Mouse (Mus musculus) forebrain, embryonic 13.5 days (tissue): ENCODE measurements around the gene Comtd1. TPM values are rescaled to one million over a fixed set of nuclear protein-coding genes. Genes with fewer than 3 reads are reported as not detected.
A peak's percentile ranks its signal among the peaks of the same experiment; 100 is the strongest.

ENCODE experiments used
- ATAC-seq: fragments of 200-750 bp; cut with Nextera tagmentation; 2 replicates; pipeline ENCODE4 v1.8.0; 2017
- H3K27ac ChIP-seq: fragments of 300-500 bp; sonication (generic); 2 replicates; pipeline ENCODE4 v1.5.1; 2015; ENCODE audit warnings: inconsistent platforms, mild to moderate bottlenecking, moderate library complexity
- H3K27me3 ChIP-seq: fragments of 300-500 bp; sonication (generic); 2 replicates; pipeline ENCODE4 v1.6.1; 2015; ENCODE audit warnings: mild to moderate bottlenecking, inconsistent platforms
- H3K36me3 ChIP-seq: fragments of 300-500 bp; sonication (generic); 2 replicates; pipeline ENCODE4 v1.6.1; 2015; ENCODE audit warnings: mild to moderate bottlenecking, inconsistent platforms; ENCODE audit not compliant: poor library complexity, severe bottlenecking
- H3K4me1 ChIP-seq: fragments of 300-500 bp; sonication (generic); 2 replicates; pipeline ENCODE4 v1.6.1; 2015; ENCODE audit warnings: inconsistent platforms
- H3K4me2 ChIP-seq: fragments of 300-500 bp; sonication (generic); 2 replicates; pipeline ENCODE4 v1.6.1; 2015; ENCODE audit warnings: inconsistent platforms, mild to moderate bottlenecking, moderate library complexity
- H3K4me3 ChIP-seq: fragments of 300-500 bp; sonication (generic); 2 replicates; pipeline ENCODE4 v1.5.1; 2015; ENCODE audit warnings: mild to moderate bottlenecking, inconsistent platforms
- H3K9ac ChIP-seq: fragments of 300-500 bp; sonication (generic); 2 replicates; pipeline ENCODE4 v1.6.1; 2015; ENCODE audit warnings: mild to moderate bottlenecking, inconsistent platforms
- H3K9me3 ChIP-seq: fragments of 300-500 bp; sonication (generic); replicated peaks from 2 replicates; pipeline ENCODE4 v1.6.1; 2016; ENCODE audit warnings: inconsistent platforms
- WGBS: fragments of 180-500 bp; shearing (Covaris S2); methylation state at CpG from one replicate; pipeline ENCODE4 v1.1.7; 2015; 5-methylcytosine and 5-hydroxymethylcytosine counted together
- polyA plus RNA-seq: library from polyadenylated mRNA; unstranded; fragments of >200 nt; fragmentation: Nextera tagmentation; extraction: Ambion mirVana; gene quantifications from 2 replicates; pipeline ENCODE4 v1.2.1, GENCODE M21; 2015

The Comtd1 gene
- polyA plus RNA-seq = 17.5 and 19.9 TPM in 2 replicates

DNA sequence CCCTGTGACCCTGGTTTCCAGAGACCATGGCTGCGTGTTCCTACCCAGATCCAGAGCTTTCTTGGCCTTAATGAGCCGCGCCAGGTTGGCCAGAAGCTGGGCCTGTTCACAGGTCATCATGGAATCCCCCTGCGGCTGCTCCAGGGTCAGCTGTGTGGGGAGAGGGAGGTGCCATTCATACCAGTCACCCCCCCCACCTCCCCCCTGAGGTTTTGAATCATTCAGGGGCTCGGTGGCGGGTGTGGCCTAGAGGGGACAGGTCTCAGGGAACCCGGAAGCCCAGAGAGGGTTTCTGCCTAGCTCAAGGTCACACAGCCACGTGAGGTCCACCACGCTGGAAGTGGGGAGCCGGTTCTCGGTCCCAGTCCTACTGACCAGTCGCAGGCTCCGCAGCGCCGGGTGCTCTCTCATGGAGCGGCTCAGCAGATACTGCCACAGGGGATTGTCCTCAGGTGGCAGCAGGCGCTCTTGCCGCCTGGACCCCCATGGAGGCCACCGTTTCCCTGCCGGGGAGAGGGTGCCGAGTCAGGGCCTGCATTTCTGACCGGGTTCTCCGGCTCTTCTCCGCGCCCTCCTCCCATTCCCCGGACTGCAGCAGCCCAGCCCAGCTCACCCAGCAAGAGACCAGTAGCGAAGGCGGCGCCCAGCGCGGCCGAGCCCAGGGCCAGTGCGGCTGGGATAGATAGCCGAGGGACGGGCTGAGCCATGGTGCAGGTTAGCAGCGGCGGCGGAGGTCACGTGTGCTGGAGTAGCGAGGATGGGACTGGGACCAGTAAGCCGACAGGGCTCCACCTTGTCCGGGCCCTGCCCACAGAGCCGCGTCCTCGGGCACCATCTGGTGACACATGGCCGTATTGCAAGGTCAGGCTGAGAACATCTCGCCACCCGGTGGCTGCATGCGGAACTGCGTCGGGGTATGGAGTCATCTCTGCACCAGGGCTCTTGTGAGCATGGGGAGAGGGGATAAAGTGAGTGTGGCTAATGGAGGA, at the start of gene Comtd1:
Gene Comtd1 (minus strand): TSS at position 812 of the 989 bp plus-strand sequence.
- Histone ChIP-seq H3K4me2 (peak within 1 kb of the TSS; percentile 100), H3K9ac (peak within 1 kb of the TSS; percentile 79), H3K27me3 (no peaks in the 10 kb centered on the region), H3K4me3 (peak within 1 kb of the TSS; percentile 62), H3K4me1 (peaks cover 18% of the 10 kb centered on the region), H3K9me3 (no peaks in the 10 kb centered on the region), H3K27ac (peak within 1 kb of the TSS; percentile 69), H3K36me3 (peaks cover 33% of the 10 kb centered on the region)
- 1% methylated on average over 51 of the region's 51 CpGs for WGBS
- ATAC-seq = peak; percentile 84

DNA sequence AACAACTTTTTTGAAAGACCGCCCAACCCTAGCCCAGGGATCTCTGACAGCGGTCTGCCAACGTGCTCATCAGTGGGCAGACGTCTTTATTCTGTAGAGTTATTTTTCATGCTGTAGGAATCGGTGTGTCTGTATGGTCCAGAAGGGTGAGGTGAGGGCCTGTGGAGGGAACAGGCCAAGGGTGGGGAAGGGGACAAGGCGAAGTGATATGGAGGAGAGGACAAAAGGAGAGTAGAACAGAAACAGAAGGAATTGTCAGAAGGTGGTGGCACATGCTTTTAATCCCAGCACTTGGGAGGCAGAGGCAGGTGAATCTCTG, 43.5 kb upstream of the Comtd1 start:
- Histone ChIP-seq H3K4me2 (no peak overlapping the region), H3K9ac (no peak overlapping the region), H3K27ac (no peak overlapping the region), H3K4me3 (no peak overlapping the region), H3K27me3 (no peaks in the 10 kb centered on the region), H3K4me1 (no peaks in the 10 kb centered on the region), H3K9me3 (no peaks in the 10 kb centered on the region), H3K36me3 (no peaks in the 10 kb centered on the region)
- 91% methylated on average over 6 of the region's 6 CpGs for WGBS
- ATAC-seq = no peak

DNA sequence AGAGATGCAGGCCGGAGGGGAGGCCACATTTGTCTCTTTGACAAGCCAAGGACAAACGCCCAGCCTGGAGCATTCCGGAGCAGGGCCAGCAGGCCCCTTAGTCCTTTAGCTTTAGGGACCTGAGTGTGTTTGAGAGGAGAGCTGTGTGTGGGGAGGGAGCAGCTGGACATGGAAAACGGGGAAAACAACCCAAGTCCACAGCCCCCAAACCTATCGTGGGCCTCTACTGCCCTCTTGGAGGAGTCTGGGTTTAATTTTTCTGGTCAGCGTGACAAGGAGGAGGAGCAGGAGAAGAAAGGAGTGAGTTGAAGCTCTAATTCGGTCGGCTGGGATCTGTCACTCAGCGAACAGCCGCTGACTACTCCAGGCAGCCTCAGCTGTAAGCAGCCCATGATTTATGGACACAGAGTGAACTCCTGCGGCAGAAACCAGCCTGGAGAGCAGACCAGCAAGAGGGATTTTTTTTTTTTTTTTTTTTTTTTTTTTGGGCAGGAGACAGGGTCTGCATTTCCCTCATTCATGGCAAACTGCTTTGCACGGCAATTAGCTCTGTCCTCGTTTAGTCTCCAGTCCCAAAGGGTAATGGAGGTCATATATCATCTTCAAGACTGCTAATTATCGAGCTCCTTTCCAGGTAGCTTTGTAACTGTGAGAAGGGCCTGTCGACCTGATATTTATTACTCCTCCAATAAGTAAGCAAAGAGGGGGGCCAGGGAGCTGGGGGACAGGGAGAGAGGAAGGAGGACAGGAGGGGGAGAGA, 43.0 kb upstream of the Comtd1 start:
- no peak overlapping the region for H3K27ac ChIP-seq
- no peaks in the 10 kb centered on the region for H3K4me1 ChIP-seq
- no peaks in the 10 kb centered on the region for H3K36me3 ChIP-seq
- no peak overlapping the region for H3K9ac ChIP-seq
- no peaks in the 10 kb centered on the region for H3K9me3 ChIP-seq
- H3K4me2 ChIP-seq = no peak overlapping the region
- ATAC-seq = no peak
- no peak overlapping the region for H3K4me3 ChIP-seq
- no peaks in the 10 kb centered on the region for H3K27me3 ChIP-seq
- WGBS = 48% methylated on average over 15 of the region's 15 CpGs

DNA sequence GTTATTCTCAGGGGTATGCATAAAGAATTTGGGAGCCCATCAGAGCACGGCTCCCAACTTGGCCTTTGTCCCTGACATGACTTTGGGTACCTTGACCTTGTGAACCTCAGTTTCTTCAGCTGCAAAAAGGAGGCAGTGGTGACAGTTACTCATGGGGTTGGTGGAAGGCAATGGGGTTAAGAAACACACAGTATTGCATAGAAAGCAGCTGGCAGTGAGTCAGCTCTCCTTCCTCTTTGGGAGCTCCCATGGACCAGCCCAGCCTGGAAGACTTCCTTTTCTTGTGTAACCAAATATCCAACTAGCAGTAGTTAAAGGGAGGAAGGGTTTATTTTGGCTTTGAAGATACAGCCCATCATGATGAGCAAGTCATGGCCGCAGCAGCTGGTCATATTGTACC, 41.7 kb upstream of the Comtd1 start:
- WGBS = 84% methylated on average over 2 of the region's 2 CpGs
- no peaks in the 10 kb centered on the region for H3K36me3 ChIP-seq
- ATAC-seq = no peak
- no peaks in the 10 kb centered on the region for H3K4me1 ChIP-seq
- no peaks in the 10 kb centered on the region for H3K9me3 ChIP-seq
- H3K27me3 ChIP-seq = no peaks in the 10 kb centered on the region
- no peak overlapping the region for H3K27ac ChIP-seq
- H3K9ac ChIP-seq = no peak overlapping the region
- no peak overlapping the region for H3K4me2 ChIP-seq
- no peak overlapping the region for H3K4me3 ChIP-seq

DNA sequence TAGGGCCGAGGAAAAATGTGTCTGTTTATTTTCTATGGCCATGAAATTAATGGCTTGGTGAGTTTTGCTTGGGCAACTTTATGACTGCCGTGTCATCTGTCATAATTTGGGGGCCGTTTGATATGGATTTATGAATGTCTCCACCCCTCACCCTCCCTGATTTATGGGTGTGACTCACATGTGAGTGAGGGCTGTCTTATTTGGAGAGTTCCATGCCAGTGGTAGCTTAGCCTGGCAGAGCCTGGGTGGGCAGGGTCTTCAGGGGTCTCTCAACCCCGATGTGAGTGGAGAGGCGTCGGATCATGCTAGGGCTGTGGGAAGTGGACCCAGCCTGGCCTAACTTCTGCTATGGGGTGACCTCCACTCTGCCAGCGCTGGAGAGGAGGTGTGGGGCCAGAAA, 18.0 kb upstream of the Comtd1 start:
- H3K4me3 ChIP-seq = no peak overlapping the region
- no peak for ATAC-seq
- no peaks in the 10 kb centered on the region for H3K36me3 ChIP-seq
- H3K4me1 ChIP-seq = no peaks in the 10 kb centered on the region
- 91% methylated on average over 7 of the region's 7 CpGs for WGBS
- no peaks in the 10 kb centered on the region for H3K9me3 ChIP-seq
- H3K4me2 ChIP-seq = no peak overlapping the region
- no peaks in the 10 kb centered on the region for H3K27me3 ChIP-seq
- no peak overlapping the region for H3K9ac ChIP-seq
- H3K27ac ChIP-seq = no peak overlapping the region

DNA sequence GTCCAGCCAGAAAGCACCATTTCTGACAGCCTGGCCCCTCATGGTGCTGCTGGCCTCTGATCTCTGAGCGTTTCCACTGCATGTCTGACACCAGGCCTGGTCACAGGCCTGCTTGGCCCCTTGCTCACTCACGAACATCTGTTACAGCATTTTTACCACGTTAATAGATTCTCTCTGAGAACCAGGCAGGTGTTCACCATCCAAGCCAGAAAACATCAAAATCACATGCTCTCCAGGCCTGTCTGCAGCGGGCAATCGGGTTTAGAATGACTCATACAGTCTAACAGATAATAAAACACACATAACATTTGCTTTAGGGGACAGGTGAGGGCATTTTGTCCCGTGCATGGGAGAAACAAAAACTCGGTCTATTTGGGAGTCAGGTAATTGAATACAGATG, 17.5 kb upstream of the Comtd1 start:
- Histone ChIP-seq H3K4me1 (no peaks in the 10 kb centered on the region), H3K4me2 (no peak overlapping the region), H3K27me3 (no peaks in the 10 kb centered on the region), H3K9ac (no peak overlapping the region), H3K4me3 (no peak overlapping the region), H3K36me3 (no peaks in the 10 kb centered on the region), H3K27ac (no peak overlapping the region), H3K9me3 (no peaks in the 10 kb centered on the region)
- no peak for ATAC-seq
- WGBS = 74% methylated on average over 7 of the region's 7 CpGs

DNA sequence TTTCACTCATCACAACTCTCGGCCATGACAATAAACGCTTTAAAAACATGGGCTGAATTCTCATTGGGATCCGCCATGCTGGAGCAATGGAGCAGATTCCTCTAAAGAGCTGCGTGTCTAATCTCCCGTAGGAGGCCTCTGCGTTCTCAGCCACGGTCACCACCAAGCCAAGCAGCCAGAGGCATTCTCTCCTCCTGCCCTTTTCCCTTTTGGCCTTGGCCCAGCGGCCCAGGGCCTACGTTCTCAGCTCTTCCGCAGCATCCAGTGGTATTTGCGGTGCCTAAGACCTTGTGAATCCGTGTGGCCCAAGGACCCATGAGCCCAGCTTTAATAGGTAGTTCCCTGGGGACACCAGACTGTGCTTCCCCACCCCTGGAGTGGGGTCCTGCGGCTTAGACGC, 8.1 kb upstream of the Comtd1 start:
- Histone ChIP-seq H3K36me3 (no peaks in the 10 kb centered on the region), H3K4me2 (no peak overlapping the region), H3K27me3 (no peaks in the 10 kb centered on the region), H3K27ac (no peak overlapping the region), H3K9ac (no peak overlapping the region), H3K9me3 (no peaks in the 10 kb centered on the region), H3K4me1 (0 out of 2 replicates have a peak, but pooled peaks cover 7% of the 10 kb centered on the region), H3K4me3 (no peak overlapping the region)
- no peak for ATAC-seq
- 86% methylated on average over 14 of the region's 14 CpGs for WGBS

DNA sequence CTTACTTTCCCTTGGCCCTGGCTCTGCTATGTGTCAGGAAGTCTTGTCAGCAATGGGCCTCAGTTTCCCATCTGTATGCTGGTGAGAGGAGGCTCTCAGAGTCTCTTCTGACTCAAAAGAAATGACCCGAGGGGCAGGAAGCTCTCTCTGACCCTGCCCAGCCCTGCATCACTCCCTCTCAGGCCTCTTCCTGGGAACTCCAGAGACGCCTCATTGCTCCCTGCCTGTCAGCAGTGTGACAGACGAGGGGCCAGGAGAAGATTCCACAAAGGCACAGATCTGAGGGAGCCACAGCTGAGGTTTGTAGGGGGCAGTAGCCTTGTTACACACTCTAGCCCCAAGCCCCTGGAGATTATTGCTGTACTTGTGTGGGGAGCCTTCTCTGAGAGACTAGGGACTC, 7.2 kb upstream of the Comtd1 start:
- Histone ChIP-seq H3K4me2 (no peak overlapping the region), H3K36me3 (no peaks in the 10 kb centered on the region), H3K9ac (no peak overlapping the region), H3K4me3 (no peak overlapping the region), H3K9me3 (no peaks in the 10 kb centered on the region), H3K27me3 (no peaks in the 10 kb centered on the region), H3K4me1 (0 out of 2 replicates have a peak, but pooled peaks cover 7% of the 10 kb centered on the region), H3K27ac (no peak overlapping the region)
- ATAC-seq = no peak
- 29% methylated on average over 3 of the region's 3 CpGs for WGBS

DNA sequence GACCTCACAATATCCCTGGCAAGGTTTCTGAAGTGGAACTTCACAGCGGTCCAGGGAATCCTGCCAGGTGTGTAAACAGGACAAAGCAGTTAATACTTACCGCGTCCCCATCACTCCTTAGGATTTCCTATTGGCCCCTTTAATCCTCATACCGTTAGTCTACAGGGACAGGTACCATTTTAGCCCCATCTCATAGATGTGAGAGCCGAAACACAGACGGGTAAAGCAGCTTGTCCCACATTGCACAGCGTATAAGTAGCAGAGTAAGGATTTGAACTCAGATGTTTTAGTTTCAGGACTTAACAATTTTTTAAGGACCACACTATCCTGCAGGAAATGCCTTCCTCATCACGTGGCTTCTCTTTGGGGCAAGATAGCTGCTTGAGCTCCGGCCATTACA, 5.5 kb upstream of the Comtd1 start:
- H3K4me3 ChIP-seq = no peak overlapping the region
- H3K4me1 ChIP-seq = 0 out of 2 replicates have a peak, but pooled peaks cover 7% of the 10 kb centered on the region
- no peaks in the 10 kb centered on the region for H3K9me3 ChIP-seq
- 79% methylated on average over 9 of the region's 9 CpGs for WGBS
- H3K27me3 ChIP-seq = no peaks in the 10 kb centered on the region
- no peaks in the 10 kb centered on the region for H3K36me3 ChIP-seq
- no peak overlapping the region for H3K27ac ChIP-seq
- ATAC-seq = no peak
- no peak overlapping the region for H3K9ac ChIP-seq
- H3K4me2 ChIP-seq = no peak overlapping the region

DNA sequence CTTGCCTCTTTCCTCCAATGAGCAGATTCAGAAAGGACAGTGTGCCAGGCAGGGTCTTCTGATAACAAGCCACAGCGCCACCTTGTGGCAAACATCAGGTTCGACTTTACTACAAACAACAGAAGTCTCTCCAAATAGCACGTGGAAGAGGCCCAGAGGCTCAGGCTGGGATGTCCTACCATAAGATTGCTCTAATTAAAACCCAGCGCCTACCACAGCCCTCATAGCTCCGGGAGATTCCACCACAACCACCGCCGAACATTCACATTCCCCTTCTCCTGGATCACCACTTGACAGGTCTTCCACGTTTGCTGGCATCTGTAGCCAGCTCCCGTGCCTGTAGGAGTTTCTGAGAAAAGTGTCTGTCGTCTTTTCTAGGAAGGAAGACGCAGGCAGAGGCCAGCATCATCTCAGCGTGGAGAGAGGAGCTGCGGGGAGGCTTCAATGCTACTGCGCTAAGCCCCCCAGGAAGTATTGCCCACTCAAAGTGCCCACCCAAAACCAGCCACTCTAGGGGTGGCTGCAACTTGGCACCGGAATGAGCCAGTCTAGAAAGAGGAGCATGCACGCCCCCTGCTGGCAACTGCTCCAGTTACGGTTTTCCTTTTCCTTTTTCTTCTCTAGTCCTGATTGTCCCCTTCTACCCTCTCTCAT, 4.8 kb upstream of the Comtd1 start:
- H3K36me3 ChIP-seq = no peaks in the 10 kb centered on the region
- peak overlapping the region; percentile 42; the same call in 1 of the 2 replicates for H3K27ac ChIP-seq
- WGBS = 7% methylated on average over 17 of the region's 17 CpGs
- peak overlapping the region; percentile 58 for H3K4me2 ChIP-seq
- no peak overlapping the region; the same call in 1 of the 2 replicates for H3K9ac ChIP-seq
- H3K27me3 ChIP-seq = no peaks in the 10 kb centered on the region
- H3K4me1 ChIP-seq = 0 out of 2 replicates have a peak, but pooled peaks cover 7% of the 10 kb centered on the region
- peak; percentile 61 for ATAC-seq
- no peaks in the 10 kb centered on the region for H3K9me3 ChIP-seq
- H3K4me3 ChIP-seq = peak overlapping the region; percentile 24

DNA sequence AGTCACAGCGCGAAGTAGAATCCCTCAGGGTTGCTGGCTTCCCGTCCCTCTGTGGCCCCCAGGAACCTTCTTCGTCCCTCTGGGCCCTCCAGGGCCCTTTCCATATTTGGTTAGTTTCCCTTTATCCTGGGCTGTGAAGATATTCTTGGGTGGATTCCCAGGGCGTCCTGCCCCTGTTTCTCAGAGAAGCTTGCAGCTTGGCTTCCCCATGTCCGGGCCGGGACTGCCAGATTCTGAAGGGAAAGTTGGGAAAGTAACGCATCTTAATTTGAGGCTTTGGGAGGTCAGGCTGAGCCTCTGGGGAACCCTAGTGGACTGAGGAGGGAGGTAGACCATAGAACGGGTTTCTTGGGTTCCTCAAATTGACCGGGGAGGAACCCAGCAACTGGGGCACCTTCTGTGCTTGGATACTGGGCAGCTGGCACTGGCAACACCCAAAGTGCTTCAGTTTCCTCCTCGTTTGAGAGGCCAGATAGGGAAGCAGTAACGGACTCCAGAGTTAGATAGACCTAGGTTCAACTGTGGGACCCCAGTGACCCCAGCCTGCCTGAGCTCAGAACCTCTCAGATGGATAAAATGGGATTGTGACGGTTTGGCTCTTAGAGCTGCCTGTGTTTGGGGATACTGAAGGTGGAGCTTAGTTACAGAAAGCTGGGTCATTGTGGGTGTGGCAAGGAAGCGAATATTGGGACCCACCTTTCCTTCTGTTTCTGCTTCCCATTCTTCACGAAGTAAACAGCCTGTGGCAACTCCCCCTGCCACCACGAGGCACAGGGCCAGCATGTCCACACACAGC, 3.4 kb upstream of the Comtd1 start:
- no peak overlapping the region for H3K4me2 ChIP-seq
- no peak overlapping the region for H3K9ac ChIP-seq
- no peak overlapping the region for H3K4me3 ChIP-seq
- no peaks in the 10 kb centered on the region for H3K27me3 ChIP-seq
- no peak overlapping the region for H3K27ac ChIP-seq
- no peaks in the 10 kb centered on the region for H3K9me3 ChIP-seq
- 86% methylated on average over 16 of the region's 16 CpGs for WGBS
- H3K36me3 ChIP-seq = no peaks in the 10 kb centered on the region
- peaks cover 19% of the 10 kb centered on the region for H3K4me1 ChIP-seq
- ATAC-seq = no peak
